Mouse (Mus musculus) layer of hippocampus, postnatal 10 days (tissue): Measurements from ENCODE around the gene Far2. TPM values are rescaled to one million over a fixed set of nuclear protein-coding genes. Genes with fewer than 3 reads are reported as not detected.
A peak's percentile ranks its signal among the peaks of the same experiment; 100 is the strongest.

Experiments
- DNase-seq, 2 experiments: peaks; one replicate each; pipeline ENCODE4 v3.0.0; 2021; ENCODE audit warnings: low spot score in 2 of 2
- long read RNA-seq: library from polyadenylated mRNA; stranded (forward); transcript quantifications from one replicate; pipeline ENCODE4 v2.0.0, GENCODE M21; 2023
- total RNA-seq, 2 experiments: library from RNA; stranded (reverse); gene quantifications; 2 replicates each; pipeline ENCODE4 v1.2.3; 2021

Far2 gene
- total RNA-seq = 10 to 100 TPM; 27.2 to 29.8 TPM
- long read RNA-seq, transcript Far2-201 (12 exons, 3,480 nt) = major isoform, 26 of 35 reads
- long read RNA-seq, partial matches to known transcripts = 5 of 35 reads
- long read RNA-seq, other reads (novel, unspliced or antisense) = 2 of 35 reads

GRCm38 (mm10) chr6:148046881-148047649 is at the start of gene Far2:
Gene Far2, plus strand, starts transcription at chr6:148047259.
- peak; percentile 38 to 51 for DNase-seq

GRCm38 (mm10) chr6:148000483-148000882 is 46.6 kb upstream of the Far2 start:
- DNase-seq = no peak

- no peak for DNase-seq
Observed at GRCm38 (mm10) chr6:148001071-148001470, 46.0 kb upstream of the Far2 start.

DNA sequence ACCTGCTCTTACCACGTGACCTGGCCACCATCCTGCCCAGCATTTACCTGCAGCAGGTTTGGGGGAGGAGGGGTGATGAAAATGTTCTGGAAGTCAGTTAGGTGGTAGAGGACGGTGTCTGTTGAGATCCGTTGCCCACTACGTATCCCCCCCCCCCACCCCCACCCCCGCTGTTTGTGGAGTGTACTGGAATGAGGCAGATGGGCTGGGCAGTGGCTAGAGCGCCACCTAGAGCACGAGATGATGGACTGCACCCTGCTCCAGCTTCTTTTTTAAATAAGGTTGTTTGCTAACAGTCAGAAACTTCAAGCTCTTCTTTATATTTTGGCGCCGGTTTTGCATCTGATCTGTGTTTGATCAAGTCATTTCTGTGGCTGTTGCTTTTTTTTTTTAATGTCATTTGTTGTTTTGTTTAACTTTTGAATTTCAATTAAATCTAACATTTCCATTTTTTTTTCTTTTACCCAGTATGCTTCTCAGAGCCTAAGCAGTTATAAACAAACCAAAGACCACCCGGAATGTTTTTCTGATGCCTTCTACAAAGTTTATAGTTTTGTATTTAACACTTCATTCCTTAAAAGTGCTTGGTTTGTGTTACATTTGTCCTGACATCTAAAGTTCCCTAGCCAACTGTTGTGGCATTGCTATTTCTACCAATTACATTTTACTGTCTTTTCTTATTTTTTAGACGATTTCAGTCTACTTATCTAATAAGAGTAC is 40.8 kb upstream of the Far2 start:
- no peak for DNase-seq

GRCm38 (mm10) chr6:148040759-148041158 is 6.3 kb upstream of the Far2 start:
- DNase-seq = no peak

DNA sequence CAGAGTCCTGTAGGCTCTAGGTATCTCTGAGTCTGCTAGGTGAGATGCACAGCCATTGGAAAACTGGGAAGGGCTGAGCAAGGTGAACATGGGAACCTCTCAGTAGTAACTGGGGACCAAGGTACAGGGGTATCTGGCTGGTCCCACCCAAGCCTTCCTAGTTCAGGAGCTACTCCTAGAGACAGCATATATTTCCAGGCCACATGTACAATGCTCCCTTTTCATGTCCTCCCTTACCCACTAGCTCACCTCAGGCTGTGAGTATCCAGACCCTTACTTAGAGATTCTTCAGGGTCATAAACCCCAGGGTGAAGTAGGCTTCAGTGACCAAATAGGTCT is 560 bp downstream of the Far2 start:
- no peak for DNase-seq

- DNase-seq = no peak
Observed at GRCm38 (mm10) chr6:148063131-148063530, 16.1 kb downstream of the Far2 start.

- no peak for DNase-seq
Observed at GRCm38 (mm10) chr6:148066267-148066666, 19.2 kb downstream of the Far2 start.

DNA sequence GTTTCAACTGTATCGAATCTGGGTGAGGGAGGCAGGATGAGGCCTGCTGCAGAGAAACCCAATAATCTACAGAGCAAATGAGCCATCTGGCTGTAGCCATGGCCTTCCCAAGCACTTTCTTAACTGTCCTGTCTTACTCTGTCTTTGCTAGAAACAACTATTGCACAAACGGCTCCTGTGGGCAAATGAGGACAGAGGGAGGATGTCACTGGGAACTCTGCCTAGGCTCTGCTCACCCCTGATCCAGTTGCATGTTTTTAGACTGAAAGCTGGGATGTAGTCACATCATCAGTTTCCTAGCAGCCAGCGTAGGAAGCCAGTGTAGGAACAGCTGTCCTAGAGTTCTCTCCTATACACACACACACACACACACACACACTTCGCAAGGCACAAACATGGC is 21.7 kb downstream of the Far2 start:
- DNase-seq = no peak

GRCm38 (mm10) chr6:148073599-148073998 is 26.5 kb downstream of the Far2 start:
- no peak for DNase-seq

- no peak for DNase-seq
Observed at GRCm38 (mm10) chr6:148074211-148074864, 27.3 kb downstream of the Far2 start.

GRCm38 (mm10) chr6:148083864-148084263 is 36.8 kb downstream of the Far2 start:
- DNase-seq = no peak

GRCm38 (mm10) chr6:148084403-148084802 is 37.3 kb downstream of the Far2 start:
- DNase-seq = no peak

DNA sequence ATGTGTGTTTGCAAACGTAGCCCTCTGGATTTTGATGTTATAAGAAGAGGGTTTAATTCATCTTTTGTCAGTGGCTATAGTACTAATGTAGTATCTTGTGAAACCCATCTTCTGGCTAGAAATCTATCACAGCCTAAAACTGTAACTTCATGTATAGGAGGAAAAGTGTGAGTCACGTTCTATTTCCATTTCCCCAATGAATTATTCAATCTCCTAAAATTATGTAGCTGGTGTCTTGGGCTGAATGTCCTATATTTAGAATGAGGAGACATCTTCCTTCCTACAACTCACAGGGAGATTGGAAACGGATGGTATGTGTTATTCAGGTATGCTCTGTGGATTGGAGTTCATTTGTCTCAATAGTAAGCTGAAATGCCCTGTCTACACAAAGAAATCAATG is 50.0 kb downstream of the Far2 start:
- DNase-seq = no peak

DNA sequence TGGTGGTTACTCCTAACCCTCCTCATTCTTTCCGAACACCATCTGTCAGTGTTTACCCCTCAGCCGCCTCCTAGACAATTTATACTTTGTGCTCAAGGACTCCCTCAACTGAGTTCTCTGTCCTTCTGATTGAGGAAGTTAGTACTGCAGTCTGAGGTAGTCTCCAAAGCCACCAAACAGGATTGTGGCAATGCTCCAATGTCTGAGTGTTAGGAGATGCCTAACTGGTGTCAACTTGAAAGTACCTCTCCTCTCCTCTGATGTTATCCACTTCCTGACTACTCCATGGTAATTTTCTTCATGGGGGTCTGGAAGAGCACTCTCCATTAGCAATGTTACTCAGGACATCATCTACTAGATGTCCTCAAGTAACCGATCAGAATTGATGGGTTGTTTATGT is 54.9 kb downstream of the Far2 start:
- DNase-seq = no peak

DNA sequence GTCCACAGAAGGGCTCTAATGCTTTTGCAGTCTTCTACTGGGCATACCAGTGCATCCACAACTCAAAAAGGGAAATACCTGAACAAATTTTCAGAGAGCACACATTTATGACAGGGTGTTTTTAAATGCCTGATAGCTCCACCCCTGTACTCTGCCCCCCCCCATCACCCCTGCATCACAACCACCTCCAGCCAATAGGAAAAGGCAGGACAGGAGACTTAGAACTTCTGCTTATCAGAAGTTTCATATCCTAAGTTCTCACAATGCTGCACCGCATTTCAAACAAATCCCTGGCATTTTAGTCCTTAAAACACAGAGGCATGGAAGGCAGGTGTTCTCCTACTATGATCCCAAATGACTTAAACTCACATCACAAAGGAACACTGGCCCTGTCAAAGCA is 55.4 kb downstream of the Far2 start:
- no peak for DNase-seq

GRCm38 (mm10) chr6:148104212-148104611 is 57.2 kb downstream of the Far2 start:
- peak; percentile 26 to 34 for DNase-seq

DNA sequence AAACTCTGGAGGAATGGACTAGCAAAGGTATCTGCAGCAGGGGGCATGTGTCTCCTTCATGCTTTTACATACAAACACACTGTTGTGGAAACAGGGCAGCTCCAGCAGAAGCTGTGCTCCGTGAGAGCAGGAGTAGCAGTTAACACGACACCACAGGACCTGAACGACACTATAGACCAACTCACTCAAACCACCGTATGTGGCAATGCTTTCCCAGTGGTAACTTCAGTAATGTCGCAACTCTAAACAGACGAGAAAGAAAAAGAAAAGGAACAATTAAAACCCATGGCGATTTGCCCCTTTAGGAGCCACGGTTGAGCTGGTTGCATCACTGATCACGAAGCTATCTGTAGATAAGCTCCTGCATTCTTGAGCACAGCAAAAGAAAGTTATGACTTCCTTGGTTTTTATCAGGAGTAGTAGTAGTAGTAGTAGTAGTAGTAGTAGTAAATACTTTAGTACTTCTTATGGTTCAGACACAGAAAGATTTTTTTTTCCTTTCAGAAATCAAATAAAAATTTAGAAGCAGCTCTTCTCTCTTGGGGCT is 58.7 kb downstream of the Far2 start:
- DNase-seq = no peak

GRCm38 (mm10) chr6:148108741-148109472 is 61.8 kb downstream of the Far2 start:
- no peak for DNase-seq

GRCm38 (mm10) chr6:148110996-148111633 is 64.1 kb downstream of the Far2 start:
- DNase-seq = no peak

GRCm38 (mm10) chr6:148116371-148116770 is 69.3 kb downstream of the Far2 start:
- DNase-seq = no peak
